Mouse (Mus musculus): Measurements from ENCODE around the gene Tfap2a.

GRCm38 (mm10) chr13:40738196-40738880, at the start of gene Tfap2a:
- TF ChIP-seq EP300 (IDR thresholded peaks at IDR 0.05) (no peak), CTCF (IDR thresholded peaks at IDR 0.05) (no peak)

Measured in lung, postnatal 0 days (tissue).